Mouse (Mus musculus): ENCODE measurements at regions not wholly inside any gene's neighbourhood (a gene's known extent, or its start where the extent isn't known, plus 50 kb on each side); places are given as distances from the start of the nearest gene placed in this dataset.

DNA sequence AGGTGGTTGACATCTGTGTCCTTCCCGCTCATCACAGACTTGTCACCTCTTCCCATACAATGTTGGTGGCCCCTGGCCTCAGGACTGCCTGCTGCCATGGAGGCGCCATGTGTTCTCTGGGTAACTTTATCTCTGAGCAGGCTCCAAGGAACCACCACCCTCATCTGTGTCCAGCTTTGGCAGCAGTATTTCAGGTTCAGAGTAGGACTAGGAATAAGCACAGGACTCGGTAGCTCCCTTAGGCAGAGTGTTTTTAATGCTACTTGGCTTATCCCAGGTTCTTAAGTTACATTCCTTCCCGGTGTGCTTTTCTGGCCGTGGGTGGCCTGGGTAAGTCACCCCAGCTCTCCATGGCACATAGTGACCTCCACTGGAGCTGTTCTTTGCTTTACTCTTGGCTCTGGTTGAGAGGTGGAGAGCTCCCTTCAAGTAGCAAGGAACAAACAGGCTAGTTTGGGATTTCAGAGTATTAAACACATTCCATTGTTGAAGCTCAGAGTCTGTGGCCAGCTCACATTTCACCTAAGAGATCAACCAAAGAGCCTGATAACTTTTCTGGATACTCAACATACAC, 153.0 kb downstream of the 1700129C05Rik start:
- TF ChIP-seq CTCF (IDR thresholded peaks at IDR 0.05; ENCODE audit: borderline replicate concordance, insufficient read depth, low read depth, low read length) (no peak), POLR2A (IDR thresholded peaks at IDR 0.05; ENCODE audit: borderline replicate concordance, insufficient read depth, low read length) (no peak)
